Mouse (Mus musculus): ENCODE measurements around the gene Cilp. TPM values are rescaled to one million over a fixed set of nuclear protein-coding genes. Genes with fewer than 3 reads are reported as not detected.
"Not testable (repeated sequence)": the region's sequence is repeated elsewhere in the genome, so short reads cannot be mapped to it uniquely, and the experiment has no call there.

Gene Cilp
- polyA plus RNA-seq, 1 experiment from 2014 or later, result 0.06 TPM

GRCm38 (mm10) chr9:65281536-65282151 is 16.7 kb downstream of the Cilp start:
- Histone ChIP-seq H3K27ac (ENCODE audit: low read length) (no peak overlapping the region), H3K27me3 (ENCODE audit: control insufficient read depth, insufficient read depth, low read depth, low read length) (no peaks in the 10 kb centered on the region), H3K9ac (ENCODE audit: low read depth, low read length) (no peak overlapping the region), H3K9me3 (replicated peaks; ENCODE audit: control insufficient read depth, low read length) (no peaks in the 10 kb centered on the region), H3K4me3 (ENCODE audit: low read depth, low read length) (no peak overlapping the region), H3K4me2 (ENCODE audit: low read depth, low read length) (no peak overlapping the region), H3K4me1 (ENCODE audit: control insufficient read depth, low read depth, low read length) (no peaks in the 10 kb centered on the region), H3K36me3 (ENCODE audit: control insufficient read depth, insufficient read depth) (no peaks in the 10 kb centered on the region)
- WGBS (ENCODE audit: insufficient replicate concordance), result 59% methylated on average over 5 of the region's 5 CpGs
- no peak for ATAC-seq (ENCODE audit: low read depth)

- Histone ChIP-seq H3K4me1 (ENCODE audit: control insufficient read depth, low read depth, low read length) (no peaks in the 10 kb centered on the region), H3K27me3 (ENCODE audit: control insufficient read depth, insufficient read depth, low read depth, low read length) (no peaks in the 10 kb centered on the region), H3K36me3 (ENCODE audit: control insufficient read depth, insufficient read depth) (no peaks in the 10 kb centered on the region), H3K9me3 (replicated peaks; ENCODE audit: control insufficient read depth, low read length) (no peaks in the 10 kb centered on the region), H3K9ac (ENCODE audit: low read depth, low read length) (no peak overlapping the region), H3K4me3 (ENCODE audit: low read depth, low read length) (no peak overlapping the region), H3K27ac (ENCODE audit: low read length) (no peak overlapping the region), H3K4me2 (ENCODE audit: low read depth, low read length) (no peak overlapping the region)
- no peak for ATAC-seq (ENCODE audit: low read depth)
- WGBS (ENCODE audit: insufficient replicate concordance), result 5% methylated on average over 3 of the region's 3 CpGs
Measured at GRCm38 (mm10) chr9:65283301-65283700, 18.3 kb downstream of the Cilp start.

GRCm38 (mm10) chr9:65288252-65288651 is 23.3 kb downstream of the Cilp start:
- H3K4me1 ChIP-seq (ENCODE audit: control insufficient read depth, low read depth, low read length), result peaks cover 12% of the 10 kb centered on the region

GRCm38 (mm10) chr9:65289988-65290387 is 25.0 kb downstream of the Cilp start:
- H3K4me3 ChIP-seq (ENCODE audit: low read depth, low read length), result no peak overlapping the region
- no peaks in the 10 kb centered on the region for H3K9me3 ChIP-seq (replicated peaks; ENCODE audit: control insufficient read depth, low read length)
- H3K36me3 ChIP-seq (ENCODE audit: control insufficient read depth, insufficient read depth), result no peaks in the 10 kb centered on the region
- H3K27me3 ChIP-seq (ENCODE audit: control insufficient read depth, insufficient read depth, low read depth, low read length), result no peaks in the 10 kb centered on the region
- no peak overlapping the region for H3K4me2 ChIP-seq (ENCODE audit: low read depth, low read length)
- WGBS (ENCODE audit: insufficient replicate concordance), result 75% methylated on average over 4 of the region's 4 CpGs
- H3K4me1 ChIP-seq (ENCODE audit: control insufficient read depth, low read depth, low read length), result peaks cover 12% of the 10 kb centered on the region
- H3K9ac ChIP-seq (ENCODE audit: low read depth, low read length), result no peak overlapping the region
- peak overlapping the region; percentile 29 for H3K27ac ChIP-seq (ENCODE audit: low read length)
- ATAC-seq (ENCODE audit: low read depth), result no peak

More at GRCm38 (mm10) chr9:65288252-65288651, 23.3 kb downstream of the Cilp start:
- not testable (repeated sequence) for H3K9ac ChIP-seq (ENCODE audit: low read depth, low read length); H3K4me2 ChIP-seq (ENCODE audit: low read depth, low read length); ATAC-seq (ENCODE audit: low read depth); H3K9me3 ChIP-seq (replicated peaks; ENCODE audit: control insufficient read depth, low read length); H3K4me3 ChIP-seq (ENCODE audit: low read depth, low read length); H3K27me3 ChIP-seq (ENCODE audit: control insufficient read depth, insufficient read depth, low read depth, low read length); H3K27ac ChIP-seq (ENCODE audit: low read length); H3K36me3 ChIP-seq (ENCODE audit: control insufficient read depth, insufficient read depth)
- 35% methylated on average over 5 of the region's 5 CpGs for WGBS (ENCODE audit: insufficient replicate concordance)

GRCm38 (mm10) chr9:65292421-65292820 is 27.4 kb downstream of the Cilp start:
- Histone ChIP-seq H3K4me3 (ENCODE audit: low read depth, low read length) (no peak overlapping the region), H3K27ac (ENCODE audit: low read length) (no peak overlapping the region), H3K9ac (ENCODE audit: low read depth, low read length) (no peak overlapping the region)

GRCm38 (mm10) chr9:65293119-65293518 is 28.1 kb downstream of the Cilp start:
- WGBS (ENCODE audit: insufficient replicate concordance), result 21% methylated on average over 5 of the region's 5 CpGs
- H3K36me3 ChIP-seq (ENCODE audit: control insufficient read depth, insufficient read depth), result no peaks in the 10 kb centered on the region
- H3K27me3 ChIP-seq (ENCODE audit: control insufficient read depth, insufficient read depth, low read depth, low read length), result no peaks in the 10 kb centered on the region
- H3K4me1 ChIP-seq (ENCODE audit: control insufficient read depth, low read depth, low read length), result peaks cover 19% of the 10 kb centered on the region
- peak overlapping the region; percentile 81 for H3K9ac ChIP-seq (ENCODE audit: low read depth, low read length)
- peak overlapping the region; percentile 89 for H3K27ac ChIP-seq (ENCODE audit: low read length)
- H3K9me3 ChIP-seq (replicated peaks; ENCODE audit: control insufficient read depth, low read length), result no peaks in the 10 kb centered on the region
- peak overlapping the region; percentile 92 for H3K4me2 ChIP-seq (ENCODE audit: low read depth, low read length)
- H3K4me3 ChIP-seq (ENCODE audit: low read depth, low read length), result peak overlapping the region; percentile 97
- ATAC-seq (ENCODE audit: low read depth), result no peak

More at GRCm38 (mm10) chr9:65292421-65292820, 27.4 kb downstream of the Cilp start:
- Histone ChIP-seq H3K4me1 (ENCODE audit: control insufficient read depth, low read depth, low read length) (peaks cover 19% of the 10 kb centered on the region), H3K27me3 (ENCODE audit: control insufficient read depth, insufficient read depth, low read depth, low read length) (no peaks in the 10 kb centered on the region), H3K36me3 (ENCODE audit: control insufficient read depth, insufficient read depth) (no peaks in the 10 kb centered on the region), H3K9me3 (replicated peaks; ENCODE audit: control insufficient read depth, low read length) (no peaks in the 10 kb centered on the region), H3K4me2 (ENCODE audit: low read depth, low read length) (no peak overlapping the region)
- WGBS (ENCODE audit: insufficient replicate concordance), result 65% methylated on average over 3 of the region's 3 CpGs
- ATAC-seq (ENCODE audit: low read depth), result no peak

- Histone ChIP-seq H3K9ac (ENCODE audit: low read depth, low read length) (peak overlapping the region; percentile 81), H3K27ac (ENCODE audit: low read length) (peak overlapping the region; percentile 89), H3K4me3 (ENCODE audit: low read depth, low read length) (peak overlapping the region; percentile 97), H3K36me3 (ENCODE audit: control insufficient read depth, insufficient read depth) (no peaks in the 10 kb centered on the region), H3K9me3 (replicated peaks; ENCODE audit: control insufficient read depth, low read length) (no peaks in the 10 kb centered on the region), H3K4me1 (ENCODE audit: control insufficient read depth, low read depth, low read length) (peaks cover 19% of the 10 kb centered on the region), H3K4me2 (ENCODE audit: low read depth, low read length) (peak overlapping the region; percentile 92), H3K27me3 (ENCODE audit: control insufficient read depth, insufficient read depth, low read depth, low read length) (no peaks in the 10 kb centered on the region)
- no peak for ATAC-seq (ENCODE audit: low read depth)
- 0% methylated on average over 9 of the region's 9 CpGs for WGBS (ENCODE audit: insufficient replicate concordance)
Measured at GRCm38 (mm10) chr9:65293580-65293972, 28.6 kb downstream of the Cilp start.

GRCm38 (mm10) chr9:65293973-65294715 is 29.2 kb downstream of the Cilp start, which contains the start of gene Clpx:
Gene Clpx (plus strand): TSS chr9:65294260.
- peak; percentile 94 for ATAC-seq (ENCODE audit: low read depth)
- peak within 1 kb of the TSS; percentile 98 for H3K9ac ChIP-seq (ENCODE audit: low read depth, low read length)
- H3K27ac ChIP-seq (ENCODE audit: low read length), result peak within 1 kb of the TSS; percentile 89
- no peaks in the 10 kb centered on the region for H3K9me3 ChIP-seq (replicated peaks; ENCODE audit: control insufficient read depth, low read length)
- under 1% methylated on average over 71 of the region's 71 CpGs for WGBS (ENCODE audit: insufficient replicate concordance)
- no peaks in the 10 kb centered on the region for H3K27me3 ChIP-seq (ENCODE audit: control insufficient read depth, insufficient read depth, low read depth, low read length)
- H3K4me2 ChIP-seq (ENCODE audit: low read depth, low read length), result peak within 1 kb of the TSS; percentile 92
- peaks cover 19% of the 10 kb centered on the region for H3K4me1 ChIP-seq (ENCODE audit: control insufficient read depth, low read depth, low read length)
- H3K4me3 ChIP-seq (ENCODE audit: low read depth, low read length), result peak within 1 kb of the TSS; percentile 97
- H3K36me3 ChIP-seq (ENCODE audit: control insufficient read depth, insufficient read depth), result no peaks in the 10 kb centered on the region
